Mouse (Mus musculus) stomach, postnatal 0 days (tissue): ENCODE measurements around the gene Nmral1. TPM values are rescaled to one million over a fixed set of nuclear protein-coding genes. Genes with fewer than 3 reads are reported as not detected.

ENCODE experiments used
- ATAC-seq: fragments of 200-750 bp; cut with Nextera tagmentation; 2 replicates; pipeline ENCODE4 v1.8.0; 2017; ENCODE audit not compliant: low FRiP score, low TSS enrichment
- DNase-seq: peaks from one replicate; pipeline ENCODE4 v3.0.0-alpha.2; 2016; ENCODE audit warnings: low spot score
- H3K27ac ChIP-seq: fragments of 300-500 bp; sonication (generic); replicated peaks from 2 replicates; pipeline ENCODE4 v1.5.1; 2014; ENCODE audit warnings: mild to moderate bottlenecking, control low read depth
- H3K27me3 ChIP-seq: fragments of 300-500 bp; sonication (generic); 2 replicates; pipeline ENCODE4 v1.6.1; 2014; ENCODE audit warnings: low read length; ENCODE audit not compliant: control insufficient read depth, insufficient read depth
- H3K36me3 ChIP-seq: fragments of 300-500 bp; sonication (generic); 2 replicates; pipeline ENCODE4 v1.6.1; 2014; ENCODE audit warnings: low read length, mixed read lengths; ENCODE audit not compliant: control insufficient read depth, insufficient read depth
- H3K4me1 ChIP-seq: fragments of 300-500 bp; sonication (generic); replicated peaks from 2 replicates; pipeline ENCODE4 v1.6.1; 2014; ENCODE audit warnings: antibody characterized with exemption; ENCODE audit not compliant: control insufficient read depth, insufficient read depth
- H3K4me2 ChIP-seq: fragments of 300-500 bp; sonication (generic); replicated peaks from 2 replicates; pipeline ENCODE4 v1.6.1; 2014; ENCODE audit warnings: low read depth, mild to moderate bottlenecking, control low read depth, moderate library complexity
- H3K4me3 ChIP-seq: fragments of 300-500 bp; sonication (generic); 2 replicates; pipeline ENCODE4 v1.5.1; 2014; ENCODE audit warnings: low read depth, low read length, control low read depth
- H3K9ac ChIP-seq: fragments of 300-500 bp; sonication (generic); 2 replicates; pipeline ENCODE4 v1.6.1; 2014; ENCODE audit warnings: mild to moderate bottlenecking, low read length, control low read depth, mixed read lengths
- H3K9me3 ChIP-seq: fragments of 300-500 bp; sonication (generic); 2 replicates; pipeline ENCODE4 v1.6.1; 2016; ENCODE audit warnings: low read length; ENCODE audit not compliant: control insufficient read depth
- CTCF ChIP-seq: IDR thresholded peaks from 2 replicates; pipeline ENCODE4 v1.5.1; 2016; ENCODE audit warnings: antibody characterized with exemption, low read depth, mild to moderate bottlenecking, moderate library complexity
- EP300 ChIP-seq: optimal IDR thresholded peaks from 2 replicates; pipeline ENCODE3; 2016; ENCODE audit warnings: antibody characterized with exemption
- WGBS: fragments of 180-500 bp; shearing (Covaris S2); extraction: QIAGEN DNeasy Blood & Tissue Kit; methylation state at CpG from one replicate; pipeline ENCODE4 v1.1.7; 2014; 5-methylcytosine and 5-hydroxymethylcytosine counted together
- polyA plus RNA-seq: library from polyadenylated mRNA; unstranded; fragments of >200 nt; fragmentation: Nextera tagmentation; extraction: Ambion mirVana; gene quantifications from 2 replicates; pipeline ENCODE4 v1.2.1, GENCODE M21; 2015

Nmral1 gene
- polyA plus RNA-seq, 1 experiment from 2014 or later, result 15.5 TPM

DNA sequence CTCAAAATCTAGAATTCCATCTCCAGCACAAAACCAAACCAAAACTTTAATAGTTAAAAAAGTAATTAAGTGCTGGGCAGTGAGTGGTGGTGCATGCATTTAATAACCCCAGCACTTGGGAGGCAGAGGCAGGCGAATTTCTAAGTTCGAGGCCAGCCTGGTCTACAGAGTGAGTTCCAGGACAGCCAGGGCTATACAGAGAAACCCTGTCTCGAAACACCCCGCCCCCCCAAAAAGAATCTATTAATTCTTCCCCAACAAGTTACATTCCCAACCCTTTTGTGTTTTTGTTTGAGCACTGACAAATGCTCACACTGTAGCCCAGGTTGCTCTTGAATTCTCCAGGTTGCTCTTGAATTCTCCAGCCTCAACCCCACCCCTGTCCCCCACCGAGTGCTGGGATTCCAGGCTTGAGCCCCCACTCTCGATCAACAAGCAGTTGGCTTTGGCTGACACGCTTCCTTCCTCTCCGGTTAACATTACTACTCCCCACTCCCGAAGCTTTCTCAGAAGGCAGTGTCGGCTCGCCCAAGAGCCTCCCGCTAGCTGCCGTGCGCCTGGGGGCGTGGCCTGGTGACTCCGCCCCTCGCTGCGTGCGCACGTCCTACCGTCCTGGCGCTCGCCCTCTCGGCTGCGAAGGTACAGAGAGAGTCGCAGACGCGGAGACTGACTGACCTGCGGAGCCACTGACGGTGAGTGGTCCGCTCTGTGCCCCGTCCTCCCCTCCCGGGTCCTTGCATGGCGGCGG, 6.8 kb upstream of the Nmral1 start, which contains the start of gene Hmox2:
Hmox2 (plus strand) TSS at position 582 of the 748 bp plus-strand sequence.
- H3K4me1 ChIP-seq, result 0 out of 2 replicates have a peak, but pooled peaks cover 3% of the 10 kb centered on the region
- H3K27ac ChIP-seq, result peak within 1 kb of the TSS; percentile 86
- H3K4me3 ChIP-seq, result peak within 1 kb of the TSS; percentile 85
- DNase-seq (peak; percentile 95), ATAC-seq (peak; percentile 95)
- H3K4me2 ChIP-seq, result peak within 1 kb of the TSS; percentile 81
- no peak for TF ChIP-seq EP300
- TF ChIP-seq CTCF, result no peak
- peak within 1 kb of the TSS; percentile 90 for H3K9ac ChIP-seq
- WGBS, result 5% methylated on average over 35 of the region's 35 CpGs
- no peaks in the 10 kb centered on the region for H3K27me3 ChIP-seq
- H3K36me3 ChIP-seq, result no peaks in the 10 kb centered on the region
- no peaks in the 10 kb centered on the region for H3K9me3 ChIP-seq

DNA sequence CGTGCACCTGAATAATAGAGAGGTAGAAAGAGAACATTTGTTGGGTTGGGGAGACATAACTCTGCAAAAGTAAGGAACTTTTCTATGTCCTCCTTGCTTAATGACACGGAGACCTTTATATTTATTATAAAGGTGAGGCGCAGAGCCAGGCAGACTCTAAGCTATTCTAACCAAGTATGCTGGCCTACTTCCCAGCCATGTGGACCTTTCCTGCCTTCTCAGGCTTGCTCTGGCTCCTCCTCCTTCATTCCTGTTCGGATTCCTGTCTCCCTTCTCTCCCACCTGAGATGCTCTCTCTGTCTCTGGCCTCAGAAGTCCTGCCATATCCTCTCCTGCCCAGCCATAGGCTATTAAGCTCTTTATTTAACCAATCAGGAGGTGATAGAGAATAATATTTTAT, 6.1 kb upstream of the Nmral1 start:
- H3K27me3 ChIP-seq, result no peaks in the 10 kb centered on the region
- 0 out of 2 replicates have a peak, but pooled peaks cover 3% of the 10 kb centered on the region for H3K4me1 ChIP-seq
- TF ChIP-seq EP300, result no peak
- no peak for TF ChIP-seq CTCF
- no peaks in the 10 kb centered on the region for H3K9me3 ChIP-seq
- no peak overlapping the region for H3K9ac ChIP-seq
- ATAC-seq (no peak), DNase-seq (no peak)
- no peak overlapping the region for H3K4me3 ChIP-seq
- no peak overlapping the region for H3K27ac ChIP-seq
- WGBS, result 54% methylated on average over 4 of the region's 4 CpGs
- no peak overlapping the region for H3K4me2 ChIP-seq
- H3K36me3 ChIP-seq, result no peaks in the 10 kb centered on the region

DNA sequence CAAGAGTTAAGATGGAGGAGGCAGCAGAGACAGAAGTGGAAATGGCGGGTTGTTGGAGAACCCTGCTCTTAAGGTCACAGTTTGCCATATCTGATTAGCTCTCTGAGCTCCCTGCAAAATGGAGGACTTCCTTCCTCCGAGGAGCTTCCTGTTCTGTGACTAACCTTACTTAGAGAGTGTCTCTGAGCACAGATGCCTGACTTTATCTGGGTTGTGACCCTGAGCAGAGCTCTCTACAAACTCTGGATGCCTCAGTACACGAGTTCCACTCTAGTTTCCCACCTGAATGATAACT, 3.7 kb upstream of the Nmral1 start:
- ATAC-seq (no peak), DNase-seq (no peak)
- Histone ChIP-seq H3K4me1 (0 out of 2 replicates have a peak, but pooled peaks cover 3% of the 10 kb centered on the region), H3K27me3 (no peaks in the 10 kb centered on the region), H3K9me3 (no peaks in the 10 kb centered on the region), H3K4me2 (no peak overlapping the region), H3K9ac (no peak overlapping the region), H3K4me3 (no peak overlapping the region), H3K36me3 (no peaks in the 10 kb centered on the region), H3K27ac (peak overlapping the region; percentile 58; the same call in 1 of the 2 replicates)
- 55% methylated on average over 3 of the region's 3 CpGs for WGBS
- TF ChIP-seq EP300 (no peak), CTCF (no peak)

DNA sequence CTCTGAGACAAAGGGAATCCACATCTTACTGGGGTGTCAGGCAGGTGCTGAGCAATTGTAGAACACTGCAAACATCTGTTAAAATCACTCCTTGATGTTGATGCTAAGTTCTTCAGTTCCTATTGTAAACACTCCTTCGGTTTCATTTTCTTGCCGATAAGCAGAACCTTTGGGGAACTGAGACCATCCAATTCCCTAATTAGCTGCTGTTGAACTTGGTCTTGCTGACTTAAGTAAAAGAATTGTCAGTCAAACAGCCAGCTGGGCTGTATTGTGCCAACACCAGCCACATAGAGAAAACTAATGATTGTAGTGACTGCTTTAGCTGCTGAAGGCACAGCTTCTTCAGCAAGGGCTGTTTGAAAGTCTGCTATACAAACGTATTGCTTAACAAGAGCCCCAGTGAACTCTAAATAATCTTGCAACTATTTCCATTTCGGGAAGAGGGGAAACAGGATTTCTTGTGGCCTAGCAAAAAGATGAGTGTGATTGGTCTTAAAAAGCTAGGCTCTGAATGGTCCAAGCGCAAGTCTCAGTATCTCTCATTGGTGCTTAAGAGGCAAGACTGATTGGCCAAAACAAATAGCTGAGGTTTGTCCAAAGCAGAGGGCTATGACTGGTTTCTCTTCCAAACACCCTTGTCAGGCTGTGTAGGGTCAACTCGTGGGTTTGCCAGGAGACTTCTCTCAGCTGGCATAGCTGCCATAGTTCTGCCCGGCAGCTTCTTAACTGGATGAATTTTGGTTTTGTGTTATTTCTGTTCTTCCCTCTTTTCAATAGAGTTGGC, 3.2 kb upstream of the Nmral1 start:
- H3K4me1 ChIP-seq, result 0 out of 2 replicates have a peak, but pooled peaks cover 3% of the 10 kb centered on the region
- no peaks in the 10 kb centered on the region for H3K9me3 ChIP-seq
- peak overlapping the region; percentile 58; the same call in 1 of the 2 replicates for H3K27ac ChIP-seq
- no peaks in the 10 kb centered on the region for H3K27me3 ChIP-seq
- no peak for ATAC-seq
- no peak overlapping the region for H3K9ac ChIP-seq
- DNase-seq, result no peak
- no peak overlapping the region; the same call in 1 of the 2 replicates for H3K4me2 ChIP-seq
- 52% methylated on average over 7 of the region's 7 CpGs for WGBS
- no peaks in the 10 kb centered on the region for H3K36me3 ChIP-seq
- H3K4me3 ChIP-seq, result no peak overlapping the region
- TF ChIP-seq EP300 (no peak), CTCF (no peak)

DNA sequence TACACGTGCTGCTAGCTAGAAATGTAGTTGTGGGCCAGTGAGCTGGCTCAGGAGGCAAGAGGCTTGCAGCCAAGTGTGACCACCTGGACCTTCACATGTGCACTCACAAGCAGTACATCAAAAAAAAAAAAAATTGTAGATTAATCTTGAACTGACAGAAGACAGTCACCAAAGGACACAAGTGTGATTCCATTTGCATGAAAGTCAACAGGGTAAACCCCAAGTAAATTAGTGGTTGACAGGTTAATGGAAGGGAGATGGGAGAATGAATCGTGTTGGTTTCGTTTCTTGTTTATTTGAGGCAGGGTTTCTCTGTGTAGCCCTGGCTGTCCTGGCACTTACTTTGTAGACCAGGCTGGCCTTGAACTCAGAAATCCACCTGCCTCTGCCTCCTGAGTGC, 1.3 kb downstream of the Nmral1 start:
- DNase-seq (no peak), ATAC-seq (no peak)
- peak overlapping the region; percentile 73; the same call in 1 of the 2 replicates for H3K4me2 ChIP-seq
- H3K36me3 ChIP-seq, result peaks cover 7% of the 10 kb centered on the region
- WGBS, result 59% methylated on average over 3 of the region's 3 CpGs
- no peak overlapping the region for H3K4me3 ChIP-seq
- no peaks in the 10 kb centered on the region for H3K27me3 ChIP-seq
- no peaks in the 10 kb centered on the region for H3K9me3 ChIP-seq
- no peak overlapping the region for H3K27ac ChIP-seq
- no peaks in the 10 kb centered on the region for H3K4me1 ChIP-seq
- TF ChIP-seq CTCF, result no peak
- no peak overlapping the region for H3K9ac ChIP-seq
